Mouse (Mus musculus) lung, postnatal 0 days (tissue): Measurements from ENCODE around the gene Bcas1. TPM values are rescaled to one million over a fixed set of nuclear protein-coding genes. Genes with fewer than 3 reads are reported as not detected.
A peak's percentile ranks its signal among the peaks of the same experiment; 100 is the strongest.

Experiments
- ATAC-seq: fragments of 200-750 bp; cut with Nextera tagmentation; 2 replicates; pipeline ENCODE4 v1.8.0; 2017; ENCODE audit warnings: moderate library complexity
- DNase-seq: peaks from one replicate; pipeline ENCODE4 v3.0.0-alpha.2; 2016; ENCODE audit warnings: low spot score
- H3K27ac ChIP-seq: fragments of 300-500 bp; sonication (generic); 2 replicates; pipeline ENCODE4 v1.5.1; 2014; ENCODE audit warnings: antibody characterized with exemption, mild to moderate bottlenecking, low read length, mixed read lengths
- H3K27me3 ChIP-seq: fragments of 300-500 bp; sonication (generic); replicated peaks from 2 replicates; pipeline ENCODE4 v1.6.1; 2014; ENCODE audit warnings: low read length, mixed read lengths; ENCODE audit not compliant: insufficient read depth
- H3K36me3 ChIP-seq: fragments of 300-500 bp; sonication (generic); 2 replicates; pipeline ENCODE4 v1.6.1; 2014; ENCODE audit warnings: low read length, mixed read lengths; ENCODE audit not compliant: insufficient read depth
- H3K4me1 ChIP-seq: fragments of 300-500 bp; sonication (generic); 2 replicates; pipeline ENCODE4 v1.6.1; 2014; ENCODE audit warnings: antibody characterized with exemption, low read depth, low read length, mixed read lengths; ENCODE audit not compliant: insufficient read depth
- H3K4me2 ChIP-seq: fragments of 300-500 bp; sonication (generic); replicated peaks from 2 replicates; pipeline ENCODE4 v1.6.1; 2014; ENCODE audit warnings: low read depth, mild to moderate bottlenecking, low read length, moderate library complexity, mixed read lengths
- H3K4me3 ChIP-seq: fragments of 300-500 bp; sonication (generic); 2 replicates; pipeline ENCODE4 v1.5.1; 2014; ENCODE audit warnings: low read depth, low read length
- H3K9ac ChIP-seq: fragments of 300-500 bp; sonication (generic); replicated peaks from 2 replicates; pipeline ENCODE4 v1.6.1; 2014; ENCODE audit warnings: low read depth, mild to moderate bottlenecking
- H3K9me3 ChIP-seq: fragments of 300-500 bp; sonication (generic); 2 replicates; pipeline ENCODE4 v1.6.1; 2016; ENCODE audit warnings: low read length, mixed read lengths
- CTCF ChIP-seq: IDR thresholded peaks from 2 replicates; pipeline ENCODE4 v1.5.1; 2016; ENCODE audit warnings: antibody characterized with exemption, mild to moderate bottlenecking
- EP300 ChIP-seq: IDR thresholded peaks from 2 replicates; pipeline ENCODE4 v1.6.1; 2016; ENCODE audit warnings: antibody characterized with exemption, mild to moderate bottlenecking, control low read depth
- WGBS: fragments of 180-500 bp; shearing (Covaris S2); extraction: QIAGEN DNeasy Blood & Tissue Kit; methylation state at CpG from one replicate; pipeline ENCODE4 v1.1.7; 2014; 5-methylcytosine and 5-hydroxymethylcytosine counted together
- polyA plus RNA-seq: library from polyadenylated mRNA; unstranded; fragments of >200 nt; fragmentation: Nextera tagmentation; extraction: Ambion mirVana; gene quantifications from 2 replicates; pipeline ENCODE4 v1.2.1, GENCODE M21; 2015

The Bcas1 gene
- polyA plus RNA-seq, 1 experiment from 2014 or later, result 3.1 TPM

DNA sequence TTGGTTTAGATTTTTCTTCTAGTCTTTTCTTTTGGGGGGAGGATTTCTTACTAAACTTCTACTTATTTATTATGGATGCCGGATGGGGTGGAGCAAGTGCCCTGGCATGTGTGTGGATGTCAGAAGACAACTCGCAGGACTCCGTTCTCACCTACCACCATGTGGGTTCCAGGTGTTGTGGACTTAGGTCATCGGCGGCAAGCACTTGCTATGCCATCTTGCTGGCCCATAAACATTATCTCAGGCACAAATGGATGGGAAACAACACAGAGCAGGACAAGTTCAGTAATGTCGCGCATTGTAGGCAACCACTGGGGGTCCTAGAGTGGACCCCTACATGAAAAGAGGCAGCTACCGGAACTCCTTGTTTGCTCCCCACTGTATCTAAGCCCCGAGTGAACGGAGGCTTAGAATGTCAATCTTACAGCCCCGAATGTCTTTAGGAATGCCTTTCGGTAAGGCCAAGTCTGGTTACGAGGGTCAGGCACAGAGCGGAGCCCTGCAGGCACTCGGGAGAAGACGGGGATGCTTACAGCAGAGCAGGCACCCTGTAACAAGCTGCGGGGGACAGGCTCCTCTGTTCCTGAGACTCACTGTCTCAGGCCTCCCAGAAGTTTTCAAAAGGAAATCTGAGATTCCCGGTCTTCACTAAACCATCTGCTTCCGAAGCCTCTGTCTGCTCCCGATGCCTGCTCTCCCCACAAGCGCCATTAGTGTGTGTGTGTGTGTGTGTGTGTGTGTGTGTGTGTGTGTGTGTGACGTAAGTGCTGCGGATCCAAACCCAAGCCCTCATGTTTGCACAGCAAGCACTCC lies 16.8 kb downstream of the Bcas1 start:
- no peak overlapping the region for H3K27ac ChIP-seq
- no peaks in the 10 kb centered on the region for H3K36me3 ChIP-seq
- TF ChIP-seq CTCF, result no peak
- no peak for TF ChIP-seq EP300
- no peak for ATAC-seq
- WGBS, result 14% methylated on average over 23 of the region's 23 CpGs
- no peak overlapping the region for H3K4me2 ChIP-seq
- 0 out of 2 replicates have a peak, but pooled peaks cover 3% of the 10 kb centered on the region for H3K4me1 ChIP-seq
- peaks cover 3% of the 10 kb centered on the region; the same call in 1 of the 2 replicates for H3K27me3 ChIP-seq
- no peak overlapping the region for H3K9ac ChIP-seq
- H3K4me3 ChIP-seq, result no peak overlapping the region
- H3K9me3 ChIP-seq, result no peaks in the 10 kb centered on the region
- no peak for DNase-seq

DNA sequence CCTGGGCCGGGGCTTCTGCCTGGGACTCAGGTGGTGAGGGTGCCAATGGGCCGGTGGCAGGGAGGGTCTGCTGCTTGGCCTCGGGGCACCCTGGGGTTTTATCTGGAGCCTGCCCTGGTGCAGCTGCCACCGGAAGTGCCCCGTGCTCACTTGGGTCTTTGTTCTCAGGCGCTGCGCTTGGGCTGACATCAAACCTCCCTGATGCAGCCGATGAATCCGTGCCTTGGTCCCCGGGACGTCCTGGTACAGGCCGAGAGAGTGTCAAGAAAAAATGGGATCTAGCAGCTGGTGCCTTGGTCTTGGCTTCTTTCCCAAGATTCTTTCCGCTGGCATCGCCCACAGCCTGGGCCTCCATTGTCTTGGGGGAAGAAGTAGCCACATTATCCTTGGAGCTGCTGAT lies 21.2 kb downstream of the Bcas1 start:
- H3K9ac ChIP-seq, result no peak overlapping the region
- ATAC-seq (no peak), DNase-seq (no peak)
- no peak overlapping the region for H3K4me3 ChIP-seq
- TF ChIP-seq EP300 (no peak), CTCF (no peak)
- no peaks in the 10 kb centered on the region for H3K9me3 ChIP-seq
- no peak overlapping the region for H3K4me2 ChIP-seq
- no peaks in the 10 kb centered on the region for H3K36me3 ChIP-seq
- WGBS, result 66% methylated on average over 14 of the region's 14 CpGs
- H3K27me3 ChIP-seq, result no peaks in the 10 kb centered on the region; the same call in 1 of the 2 replicates
- H3K4me1 ChIP-seq, result no peaks in the 10 kb centered on the region
- H3K27ac ChIP-seq, result no peak overlapping the region

DNA sequence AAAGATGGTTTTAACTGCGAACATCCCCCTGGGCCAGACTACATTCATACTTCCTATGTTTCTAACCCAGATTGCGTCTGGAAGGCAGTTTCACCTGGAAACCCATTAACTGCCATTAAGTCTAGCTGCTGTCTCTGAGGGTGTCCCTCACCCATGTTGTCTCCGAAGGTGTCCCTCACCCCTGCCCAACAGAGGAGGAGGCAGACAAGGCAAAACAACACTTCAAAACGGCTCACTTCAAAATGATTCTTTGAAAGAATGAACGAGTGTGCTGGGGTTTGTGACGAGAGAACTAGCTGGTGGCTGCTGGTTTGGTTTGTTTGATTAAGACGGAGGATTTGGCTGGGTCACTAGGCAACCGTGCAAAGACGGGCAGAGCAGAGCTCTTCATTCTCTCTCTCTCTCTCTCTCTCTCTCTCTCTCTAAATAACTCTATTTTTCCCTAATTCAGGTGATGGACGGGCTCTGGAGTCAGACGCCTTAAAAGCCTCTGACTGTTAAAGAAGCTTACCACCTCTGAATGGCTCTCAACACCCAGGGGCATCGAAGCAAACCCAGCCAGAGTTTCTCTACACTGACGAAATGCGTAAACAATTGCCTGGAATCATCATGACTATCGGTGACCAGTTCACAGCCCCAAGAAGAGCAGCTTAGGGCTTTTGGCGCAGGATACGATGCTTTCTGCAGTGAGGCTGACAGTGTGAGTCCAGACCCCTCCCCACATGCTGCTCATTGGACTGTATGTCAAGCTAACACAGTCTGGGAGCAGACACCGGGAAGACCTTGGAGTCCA lies 22.7 kb downstream of the Bcas1 start:
- 19% methylated on average over 18 of the region's 18 CpGs for WGBS
- no peak for ATAC-seq
- H3K4me1 ChIP-seq, result no peaks in the 10 kb centered on the region
- no peak overlapping the region for H3K9ac ChIP-seq
- no peaks in the 10 kb centered on the region for H3K36me3 ChIP-seq
- TF ChIP-seq CTCF (no peak), EP300 (no peak)
- H3K9me3 ChIP-seq, result no peaks in the 10 kb centered on the region
- no peak for DNase-seq
- H3K27ac ChIP-seq, result no peak overlapping the region
- no peak overlapping the region for H3K4me3 ChIP-seq
- no peaks in the 10 kb centered on the region for H3K27me3 ChIP-seq
- no peak overlapping the region for H3K4me2 ChIP-seq

DNA sequence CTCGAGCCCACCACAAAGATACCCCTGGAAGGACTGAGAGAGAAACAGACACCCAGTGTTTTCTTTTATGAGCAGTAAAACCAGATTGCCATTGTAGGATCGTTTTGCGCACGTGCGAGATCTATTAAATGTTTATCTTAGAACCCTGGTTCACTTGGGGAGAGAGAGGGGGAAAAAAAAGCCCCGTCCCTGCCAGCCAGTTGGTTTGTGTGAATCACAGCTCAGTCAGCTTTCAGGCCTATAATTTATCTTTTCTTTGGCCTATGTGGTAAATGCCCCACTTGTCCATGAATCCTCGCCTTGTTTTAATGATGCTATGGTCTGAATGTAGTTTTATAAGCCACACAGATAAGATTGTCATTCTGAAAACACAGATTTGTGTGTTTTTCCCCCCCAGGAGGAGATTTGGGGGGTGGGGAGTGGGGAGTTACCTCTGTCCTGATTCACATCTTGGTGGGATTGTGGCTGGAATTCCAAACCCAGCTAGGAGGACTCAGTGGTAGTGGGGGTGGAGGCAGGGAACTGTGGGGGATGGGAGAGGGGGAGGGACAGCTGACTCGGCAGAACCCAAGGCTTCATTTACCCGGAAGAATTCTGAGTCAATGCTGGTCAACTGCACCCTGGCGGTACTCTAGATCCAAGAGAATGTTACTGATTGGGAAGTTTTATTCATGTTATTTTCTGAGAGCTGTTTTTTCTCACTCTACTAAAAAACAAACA lies 23.8 kb downstream of the Bcas1 start:
- WGBS, result 22% methylated on average over 10 of the region's 10 CpGs
- no peaks in the 10 kb centered on the region for H3K27me3 ChIP-seq
- no peak for TF ChIP-seq CTCF
- no peak for TF ChIP-seq EP300
- H3K9ac ChIP-seq, result no peak overlapping the region
- H3K36me3 ChIP-seq, result no peaks in the 10 kb centered on the region
- no peak overlapping the region for H3K27ac ChIP-seq
- H3K4me3 ChIP-seq, result no peak overlapping the region
- H3K4me1 ChIP-seq, result no peaks in the 10 kb centered on the region
- ATAC-seq, result no peak
- no peak overlapping the region for H3K4me2 ChIP-seq
- H3K9me3 ChIP-seq, result no peaks in the 10 kb centered on the region
- DNase-seq, result no peak

DNA sequence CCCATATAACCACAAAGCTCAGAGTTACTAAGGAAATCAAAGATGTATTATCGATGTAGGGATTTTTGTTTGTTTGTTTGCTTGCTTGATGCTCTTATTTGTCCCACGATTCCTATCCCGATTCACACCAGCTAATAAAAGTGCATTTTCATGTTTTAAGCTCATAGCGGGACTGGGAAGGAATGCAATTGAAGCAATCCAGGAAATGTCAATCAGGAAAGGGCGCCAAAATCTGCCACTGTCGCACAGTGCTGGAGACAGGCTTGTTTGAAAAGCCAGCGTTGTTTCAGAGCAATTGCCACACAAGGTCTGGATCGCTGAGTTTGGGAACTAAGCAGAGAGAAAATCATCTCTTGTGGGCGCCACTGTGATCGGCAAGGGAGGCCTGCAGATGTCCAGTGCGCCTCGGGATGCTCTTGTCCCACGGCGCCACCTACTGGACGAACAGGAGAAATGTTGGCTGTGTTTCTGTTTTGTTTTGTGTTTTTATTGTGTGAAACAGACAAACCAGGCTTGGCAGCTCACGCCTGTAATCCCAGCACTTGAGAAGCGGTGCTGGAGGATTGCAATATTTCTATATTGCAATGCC lies 26.3 kb downstream of the Bcas1 start:
- under 1% methylated on average over 17 of the region's 17 CpGs for WGBS
- Histone ChIP-seq H3K27me3 (no peaks in the 10 kb centered on the region), H3K4me2 (peak overlapping the region; percentile 52), H3K27ac (no peak overlapping the region), H3K4me3 (peak overlapping the region; percentile 24; the same call in 1 of the 2 replicates), H3K9me3 (no peaks in the 10 kb centered on the region), H3K36me3 (no peaks in the 10 kb centered on the region), H3K9ac (no peak overlapping the region), H3K4me1 (no peaks in the 10 kb centered on the region)
- ATAC-seq (peak; percentile 80), DNase-seq (peak; percentile 89)
- TF ChIP-seq EP300 (no peak), CTCF (peak; percentile 95)
